Mouse (Mus musculus) neural tube, embryonic 15.5 days (tissue): ENCODE results near the gene Dab1. TPM values are rescaled to one million over a fixed set of nuclear protein-coding genes. Genes with fewer than 3 reads are reported as not detected.

Experiments used
- ATAC-seq: fragments of 200-750 bp; cut with Nextera tagmentation; 2 replicates; pipeline ENCODE4 v1.8.0; 2017; ENCODE audit warnings: mild to moderate bottlenecking, moderate TSS enrichment, moderate library complexity; ENCODE audit not compliant: low FRiP score
- H3K27ac ChIP-seq: fragments of 300-500 bp; sonication (generic); replicated peaks from 2 replicates; pipeline ENCODE4 v1.5.1; 2015; ENCODE audit warnings: mild to moderate bottlenecking, inconsistent platforms
- H3K27me3 ChIP-seq: fragments of 300-500 bp; sonication (generic); replicated peaks from 2 replicates; pipeline ENCODE4 v1.6.1; 2015; ENCODE audit warnings: inconsistent platforms
- H3K36me3 ChIP-seq: fragments of 300-500 bp; sonication (generic); 2 replicates; pipeline ENCODE4 v1.6.1; 2015; ENCODE audit warnings: inconsistent platforms
- H3K4me1 ChIP-seq: fragments of 300-500 bp; sonication (generic); 2 replicates; pipeline ENCODE4 v1.6.1; 2015; ENCODE audit warnings: inconsistent platforms
- H3K4me2 ChIP-seq: fragments of 300-500 bp; sonication (generic); 2 replicates; pipeline ENCODE4 v1.6.1; 2015; ENCODE audit warnings: inconsistent platforms, mild to moderate bottlenecking, moderate library complexity
- H3K4me3 ChIP-seq: fragments of 300-500 bp; sonication (generic); replicated peaks from 2 replicates; pipeline ENCODE4 v1.5.1; 2015; ENCODE audit warnings: mild to moderate bottlenecking, inconsistent platforms
- H3K9ac ChIP-seq: fragments of 300-500 bp; sonication (generic); replicated peaks from 2 replicates; pipeline ENCODE4 v1.6.1; 2015; ENCODE audit warnings: mild to moderate bottlenecking, inconsistent platforms
- H3K9me3 ChIP-seq: fragments of 300-500 bp; sonication (generic); replicated peaks from 2 replicates; pipeline ENCODE4 v1.6.1; 2016; ENCODE audit warnings: inconsistent platforms
- WGBS: fragments of 180-500 bp; shearing (Covaris S2); methylation state at CpG from one replicate; pipeline ENCODE4 v1.1.7; 2015; ENCODE audit warnings: mixed read lengths; 5-methylcytosine and 5-hydroxymethylcytosine counted together
- polyA plus RNA-seq: library from polyadenylated mRNA; unstranded; fragments of >200 nt; fragmentation: Nextera tagmentation; extraction: Ambion mirVana; gene quantifications from 2 replicates; pipeline ENCODE4 v1.2.1, GENCODE M21; 2015

Dab1 gene
- polyA plus RNA-seq, 1 experiment from 2014 or later = 57.9 TPM

DNA sequence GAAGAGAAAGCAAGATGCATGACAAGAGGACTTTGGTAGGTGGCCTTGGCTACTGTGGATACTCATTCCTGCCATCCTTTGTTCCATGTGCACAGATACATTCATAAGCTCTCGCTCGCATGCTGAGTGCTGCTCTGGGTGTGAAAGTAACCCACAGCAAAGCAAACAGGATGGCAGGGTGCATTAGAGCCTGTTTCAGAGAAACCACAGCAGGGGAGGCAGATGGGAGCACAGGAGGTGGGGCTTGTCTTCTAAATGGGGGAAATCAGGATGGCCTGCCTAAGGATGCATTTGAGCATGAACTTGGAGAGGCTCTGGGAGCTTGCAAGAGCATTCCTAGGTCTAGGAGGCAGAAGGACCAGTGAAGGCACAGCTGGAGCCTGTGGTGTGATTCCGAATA lies 820.5 kb downstream of the Dab1 start:
- no peak overlapping the region for H3K4me2 ChIP-seq
- H3K4me3 ChIP-seq = no peak overlapping the region
- no peak for ATAC-seq
- H3K36me3 ChIP-seq = no peaks in the 10 kb centered on the region
- no peaks in the 10 kb centered on the region for H3K27me3 ChIP-seq
- WGBS = 83% methylated on average over 3 of the region's 3 CpGs
- H3K9ac ChIP-seq = no peak overlapping the region
- H3K4me1 ChIP-seq = peaks cover 28% of the 10 kb centered on the region
- H3K27ac ChIP-seq = no peak overlapping the region
- no peaks in the 10 kb centered on the region for H3K9me3 ChIP-seq

DNA sequence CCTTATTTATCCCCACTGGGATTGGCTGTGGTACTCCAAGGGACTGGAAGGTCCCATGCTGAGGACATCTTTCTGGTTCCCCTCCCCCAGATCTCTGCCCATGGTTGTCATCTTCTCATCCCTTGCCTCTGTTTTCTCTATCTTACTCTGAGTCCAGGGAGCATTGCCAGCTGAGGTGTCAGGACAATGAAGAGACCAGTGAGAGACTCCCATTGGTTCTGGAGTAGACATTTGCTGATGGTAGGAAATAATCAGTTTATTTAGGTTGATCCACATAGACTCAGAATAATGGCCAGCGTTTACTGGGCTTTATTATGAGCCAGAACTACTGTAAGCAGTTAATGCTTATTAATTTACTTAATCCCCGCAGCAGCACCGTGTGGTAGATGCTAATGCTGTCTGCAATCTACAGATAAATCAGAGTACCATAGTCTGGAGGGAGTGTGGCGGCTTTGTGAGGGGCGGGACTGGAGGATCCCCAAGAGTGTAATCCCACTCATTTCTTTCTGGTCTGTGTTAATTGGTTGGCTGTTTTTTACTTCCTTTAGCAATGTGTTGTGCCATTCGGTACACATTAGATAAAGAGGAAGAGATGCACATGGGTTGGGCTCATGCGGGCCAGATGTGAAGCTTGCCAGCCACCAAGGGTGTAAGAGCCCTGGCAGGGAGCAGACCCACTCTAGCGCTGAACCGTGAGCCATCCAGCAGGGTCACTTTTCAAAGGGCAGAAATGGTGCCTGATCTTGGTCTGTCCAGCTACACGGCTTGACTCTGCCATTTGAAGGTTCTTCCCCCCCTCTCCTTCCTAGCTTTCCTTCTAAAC lies 824.0 kb downstream of the Dab1 start:
- peak; percentile 41; the same call in 1 of the 2 replicates for ATAC-seq
- Histone ChIP-seq H3K9me3 (no peaks in the 10 kb centered on the region), H3K27ac (no peak overlapping the region), H3K36me3 (no peaks in the 10 kb centered on the region), H3K27me3 (no peaks in the 10 kb centered on the region; the same call in 1 of the 2 replicates), H3K9ac (no peak overlapping the region), H3K4me1 (peaks cover 28% of the 10 kb centered on the region), H3K4me3 (no peak overlapping the region), H3K4me2 (no peak overlapping the region)
- 39% methylated on average over 10 of the region's 10 CpGs for WGBS

DNA sequence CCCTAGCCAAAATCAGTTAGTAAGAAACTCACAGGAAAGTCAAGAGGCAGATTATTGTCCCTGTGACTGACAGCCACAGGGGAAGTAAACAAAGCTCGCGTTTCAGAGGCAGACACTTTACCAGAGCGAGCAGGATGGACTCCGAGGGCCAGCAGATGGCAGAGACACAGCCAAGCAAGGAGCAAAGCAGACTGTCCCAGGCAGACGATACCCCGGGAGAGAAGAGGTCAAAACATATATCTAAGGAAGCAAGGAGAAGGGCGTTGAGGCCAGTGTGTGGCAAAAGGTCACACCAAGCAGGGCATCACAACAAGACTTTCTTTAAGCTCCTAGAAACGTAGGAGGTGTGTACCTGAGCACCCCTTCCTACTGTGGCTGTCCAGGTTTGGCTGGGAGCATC lies 824.6 kb downstream of the Dab1 start:
- no peaks in the 10 kb centered on the region for H3K36me3 ChIP-seq
- 46% methylated on average over 8 of the region's 8 CpGs for WGBS
- no peak overlapping the region for H3K4me3 ChIP-seq
- H3K27me3 ChIP-seq = no peaks in the 10 kb centered on the region; the same call in 1 of the 2 replicates
- no peak for ATAC-seq
- peaks cover 28% of the 10 kb centered on the region for H3K4me1 ChIP-seq
- H3K9ac ChIP-seq = no peak overlapping the region
- no peak overlapping the region for H3K4me2 ChIP-seq
- H3K9me3 ChIP-seq = no peaks in the 10 kb centered on the region
- no peak overlapping the region for H3K27ac ChIP-seq

DNA sequence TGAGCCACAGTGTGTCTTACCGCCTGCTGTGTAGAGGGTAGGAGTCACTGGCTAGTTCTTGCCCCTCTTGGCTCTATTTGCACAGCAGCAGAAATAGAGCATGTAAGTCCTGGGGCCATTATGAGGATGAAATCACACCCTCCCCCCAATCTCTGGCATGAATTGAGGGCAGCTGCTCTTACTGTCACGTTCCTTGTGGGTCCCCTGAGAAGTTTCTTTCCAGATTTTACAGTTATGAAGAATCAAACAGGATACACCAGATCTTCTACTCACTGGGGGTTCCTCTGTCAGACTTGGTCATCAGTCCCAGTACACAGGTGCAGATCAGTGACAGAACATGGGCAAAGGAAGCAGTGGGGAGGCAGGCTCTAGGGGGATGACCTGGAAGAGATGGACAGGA lies 825.8 kb downstream of the Dab1 start:
- no peak for ATAC-seq
- H3K4me1 ChIP-seq = peaks cover 22% of the 10 kb centered on the region
- no peaks in the 10 kb centered on the region for H3K9me3 ChIP-seq
- H3K27ac ChIP-seq = no peak overlapping the region
- no peak overlapping the region for H3K9ac ChIP-seq
- H3K36me3 ChIP-seq = no peaks in the 10 kb centered on the region
- no peak overlapping the region for H3K4me2 ChIP-seq
- H3K27me3 ChIP-seq = no peaks in the 10 kb centered on the region; the same call in 1 of the 2 replicates
- H3K4me3 ChIP-seq = no peak overlapping the region
- 60% methylated on average over 2 of the region's 2 CpGs for WGBS

DNA sequence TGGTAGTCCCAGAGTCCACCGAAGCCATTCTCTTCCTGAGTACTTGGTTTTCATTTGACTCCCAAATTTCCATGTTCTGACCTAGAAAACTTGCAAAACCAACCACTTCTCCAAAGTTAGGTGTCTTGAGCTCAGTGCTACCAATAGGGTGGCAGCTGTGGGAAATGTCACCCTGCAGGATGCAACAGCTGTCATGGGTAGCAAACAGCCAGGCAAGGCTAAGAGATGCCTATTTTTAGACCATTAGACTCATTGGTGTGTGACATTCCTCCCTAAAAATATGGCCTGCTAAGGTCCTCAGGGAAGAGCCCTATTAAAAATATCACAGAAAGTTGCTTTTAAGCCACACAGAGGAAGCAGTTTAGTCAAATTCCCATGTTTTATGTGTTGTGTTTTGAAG lies 829.0 kb downstream of the Dab1 start:
- no peaks in the 10 kb centered on the region; the same call in 1 of the 2 replicates for H3K27me3 ChIP-seq
- H3K27ac ChIP-seq = no peak overlapping the region
- H3K4me1 ChIP-seq = peaks cover 31% of the 10 kb centered on the region
- 100% methylated on average over 1 of the region's 1 CpGs for WGBS
- no peak overlapping the region for H3K4me2 ChIP-seq
- no peak for ATAC-seq
- H3K36me3 ChIP-seq = no peaks in the 10 kb centered on the region
- no peak overlapping the region for H3K4me3 ChIP-seq
- no peak overlapping the region for H3K9ac ChIP-seq
- H3K9me3 ChIP-seq = no peaks in the 10 kb centered on the region

GRCm38 (mm10) chr4:104450645-104451044 lies 831.5 kb downstream of the Dab1 start:
- WGBS = 40% methylated on average over 9 of the region's 9 CpGs

GRCm38 (mm10) chr4:104452587-104452986 lies 833.4 kb downstream of the Dab1 start:
- no peaks in the 10 kb centered on the region for H3K36me3 ChIP-seq
- H3K9me3 ChIP-seq = no peaks in the 10 kb centered on the region
- H3K27ac ChIP-seq = no peak overlapping the region
- no peak overlapping the region for H3K9ac ChIP-seq
- H3K4me2 ChIP-seq = no peak overlapping the region
- no peak overlapping the region for H3K4me3 ChIP-seq
- H3K4me1 ChIP-seq = peaks cover 27% of the 10 kb centered on the region
- no peak for ATAC-seq
- no peaks in the 10 kb centered on the region for H3K27me3 ChIP-seq
- WGBS = 53% methylated on average over 7 of the region's 7 CpGs

More at GRCm38 (mm10) chr4:104450645-104451044, 831.5 kb downstream of the Dab1 start:
- H3K9ac ChIP-seq = no peak overlapping the region
- H3K4me2 ChIP-seq = no peak overlapping the region
- H3K27ac ChIP-seq = no peak overlapping the region
- H3K9me3 ChIP-seq = no peaks in the 10 kb centered on the region
- no peak for ATAC-seq
- peaks cover 24% of the 10 kb centered on the region for H3K4me1 ChIP-seq
- H3K27me3 ChIP-seq = no peaks in the 10 kb centered on the region; the same call in 1 of the 2 replicates
- H3K4me3 ChIP-seq = no peak overlapping the region
- no peaks in the 10 kb centered on the region for H3K36me3 ChIP-seq

- no peaks in the 10 kb centered on the region for H3K36me3 ChIP-seq
- no peak overlapping the region for H3K4me2 ChIP-seq
- no peak overlapping the region for H3K4me3 ChIP-seq
- H3K27ac ChIP-seq = no peak overlapping the region
- H3K4me1 ChIP-seq = peaks cover 36% of the 10 kb centered on the region
- no peak overlapping the region for H3K9ac ChIP-seq
- no peaks in the 10 kb centered on the region for H3K9me3 ChIP-seq
- ATAC-seq = no peak
- 75% methylated on average over 9 of the region's 9 CpGs for WGBS
- H3K27me3 ChIP-seq = no peaks in the 10 kb centered on the region
These were observed 836.0 kb downstream of the Dab1 start for GRCm38 (mm10) chr4:104455151-104455550.

GRCm38 (mm10) chr4:104455760-104456159 lies 836.6 kb downstream of the Dab1 start:
- peaks cover 31% of the 10 kb centered on the region for H3K4me1 ChIP-seq
- no peaks in the 10 kb centered on the region for H3K36me3 ChIP-seq
- H3K27ac ChIP-seq = no peak overlapping the region
- no peak overlapping the region for H3K4me2 ChIP-seq
- no peaks in the 10 kb centered on the region for H3K27me3 ChIP-seq
- no peaks in the 10 kb centered on the region for H3K9me3 ChIP-seq
- WGBS = 67% methylated on average over 3 of the region's 3 CpGs
- H3K4me3 ChIP-seq = no peak overlapping the region
- no peak for ATAC-seq
- H3K9ac ChIP-seq = no peak overlapping the region

DNA sequence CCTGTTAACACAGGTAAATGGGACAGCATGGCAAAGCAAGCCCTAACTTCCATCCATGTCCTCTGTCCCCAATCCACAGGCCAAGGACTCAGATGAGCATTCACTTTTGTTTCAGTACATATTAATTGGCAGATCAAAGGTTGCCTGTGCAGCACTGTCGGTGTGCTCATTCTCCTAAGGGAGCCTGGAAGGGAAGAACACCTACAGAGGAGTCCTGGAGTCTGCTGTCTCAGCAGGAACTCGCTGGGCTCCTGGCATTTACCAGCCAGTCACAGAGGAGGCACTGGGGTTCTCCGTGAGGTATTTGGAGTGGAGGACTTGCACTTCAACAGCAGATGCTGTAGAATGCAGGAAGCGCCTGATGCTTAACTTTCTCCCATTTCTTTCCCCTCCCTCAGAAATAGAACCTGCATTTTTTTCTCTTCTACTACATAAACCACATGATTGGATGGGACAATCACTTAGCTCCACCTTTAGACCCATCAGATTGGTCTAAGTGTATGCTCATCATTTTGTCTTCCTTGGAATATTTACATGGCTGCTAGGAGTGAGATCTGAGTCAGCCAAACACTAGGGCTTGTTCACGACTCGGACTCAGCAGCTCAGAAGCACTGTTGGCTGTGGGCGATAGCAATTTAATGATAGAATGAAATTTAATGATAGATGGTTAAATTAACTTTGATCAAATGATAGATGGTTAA lies 837.2 kb downstream of the Dab1 start:
- 82% methylated on average over 7 of the region's 7 CpGs for WGBS
- Histone ChIP-seq H3K9ac (no peak overlapping the region), H3K27me3 (no peaks in the 10 kb centered on the region), H3K4me1 (peaks cover 30% of the 10 kb centered on the region), H3K36me3 (no peaks in the 10 kb centered on the region), H3K4me3 (no peak overlapping the region), H3K27ac (no peak overlapping the region), H3K4me2 (no peak overlapping the region), H3K9me3 (no peaks in the 10 kb centered on the region)
- ATAC-seq = no peak

- H3K36me3 ChIP-seq = no peaks in the 10 kb centered on the region
- WGBS = 33% methylated on average over 5 of the region's 5 CpGs
- no peak overlapping the region for H3K9ac ChIP-seq
- ATAC-seq = no peak
- H3K4me3 ChIP-seq = no peak overlapping the region
- no peaks in the 10 kb centered on the region for H3K27me3 ChIP-seq
- H3K27ac ChIP-seq = no peak overlapping the region
- H3K4me2 ChIP-seq = no peak overlapping the region
- H3K9me3 ChIP-seq = no peaks in the 10 kb centered on the region
- H3K4me1 ChIP-seq = peaks cover 30% of the 10 kb centered on the region
These were observed 839.6 kb downstream of the Dab1 start for GRCm38 (mm10) chr4:104458726-104459125.
